Mouse (Mus musculus): Measurements from ENCODE around the gene Tmem130. TPM values are rescaled to one million over a fixed set of nuclear protein-coding genes. Genes with fewer than 3 reads are reported as not detected.
"Not testable (repeated sequence)": the region's sequence is repeated elsewhere in the genome, so short reads cannot be mapped to it uniquely, and the experiment has no call there.

The Tmem130 gene
- polyA plus RNA-seq, 1 experiment from 2014 or later, result 0.12 TPM

DNA sequence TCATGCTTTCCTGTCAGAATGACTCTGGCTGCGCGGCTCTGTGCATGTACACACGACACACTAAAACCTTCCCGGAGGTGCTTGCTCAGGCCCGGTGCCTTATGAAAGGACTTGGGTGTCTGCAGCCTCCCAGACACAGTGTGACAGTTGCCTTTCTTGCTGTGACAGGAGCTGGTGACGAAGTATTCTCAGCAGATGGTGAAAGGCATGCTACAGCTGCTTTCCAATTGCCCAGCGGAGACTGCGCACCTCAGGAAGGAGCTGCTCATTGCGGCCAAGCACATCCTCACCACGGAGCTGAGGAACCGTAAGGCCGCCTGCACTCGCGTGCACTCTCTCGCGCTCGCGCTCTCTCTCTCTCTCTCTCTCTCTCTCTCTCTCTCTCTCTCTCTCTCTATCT is 24.8 kb upstream of the Tmem130 start:
- ATAC-seq (ENCODE audit: insufficient read depth) (no peak), DNase-seq (no peak)
- no peak overlapping the region for H3K4me3 ChIP-seq (ENCODE audit: low read depth, low read length)
- H3K4me1 ChIP-seq (ENCODE audit: insufficient read depth), result no peaks in the 10 kb centered on the region
- no peaks in the 10 kb centered on the region for H3K9me3 ChIP-seq (ENCODE audit: low read depth, low read length)
- H3K36me3 ChIP-seq (ENCODE audit: insufficient read depth), result peaks cover 100% of the 10 kb centered on the region
- H3K4me2 ChIP-seq, result no peak overlapping the region
- no peaks in the 10 kb centered on the region for H3K27me3 ChIP-seq (ENCODE audit: insufficient read depth, low read length)
- H3K9ac ChIP-seq, result no peak overlapping the region
- 96% methylated on average over 18 of the region's 18 CpGs for WGBS
- no peak for TF ChIP-seq CTCF (IDR thresholded peaks at IDR 0.05; ENCODE audit: low read depth)
- no peak overlapping the region for H3K27ac ChIP-seq (ENCODE audit: low read depth)

DNA sequence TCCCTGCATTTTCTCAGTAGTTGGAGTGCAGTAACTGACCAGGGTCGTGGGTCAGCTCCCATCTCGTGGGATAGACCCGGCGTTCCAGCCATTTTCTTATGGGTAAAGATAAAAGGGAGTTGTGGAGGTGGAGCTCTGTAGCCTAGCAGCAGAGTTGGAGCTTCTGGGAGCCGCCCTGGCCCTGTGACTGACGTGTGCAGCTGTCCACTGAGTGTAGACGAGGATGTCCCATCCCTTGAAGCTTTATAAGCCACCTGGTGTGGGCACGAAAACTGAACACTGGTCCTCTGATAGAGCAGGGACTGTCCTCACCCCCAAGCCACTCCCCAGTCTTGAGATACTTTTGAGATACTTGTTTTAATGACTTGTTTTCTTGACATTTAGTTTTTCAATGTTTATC is 19.0 kb upstream of the Tmem130 start:
- Histone ChIP-seq H3K4me2 (no peak overlapping the region), H3K27me3 (ENCODE audit: insufficient read depth, low read length) (no peaks in the 10 kb centered on the region), H3K36me3 (ENCODE audit: insufficient read depth) (peaks cover 98% of the 10 kb centered on the region), H3K4me1 (ENCODE audit: insufficient read depth) (no peaks in the 10 kb centered on the region), H3K9me3 (ENCODE audit: low read depth, low read length) (no peaks in the 10 kb centered on the region), H3K27ac (ENCODE audit: low read depth) (no peak overlapping the region), H3K9ac (no peak overlapping the region), H3K4me3 (ENCODE audit: low read depth, low read length) (no peak overlapping the region)
- WGBS, result 76% methylated on average over 8 of the region's 8 CpGs
- TF ChIP-seq CTCF (IDR thresholded peaks at IDR 0.05; ENCODE audit: low read depth), result no peak
- DNase-seq (no peak), ATAC-seq (ENCODE audit: insufficient read depth) (no peak)

DNA sequence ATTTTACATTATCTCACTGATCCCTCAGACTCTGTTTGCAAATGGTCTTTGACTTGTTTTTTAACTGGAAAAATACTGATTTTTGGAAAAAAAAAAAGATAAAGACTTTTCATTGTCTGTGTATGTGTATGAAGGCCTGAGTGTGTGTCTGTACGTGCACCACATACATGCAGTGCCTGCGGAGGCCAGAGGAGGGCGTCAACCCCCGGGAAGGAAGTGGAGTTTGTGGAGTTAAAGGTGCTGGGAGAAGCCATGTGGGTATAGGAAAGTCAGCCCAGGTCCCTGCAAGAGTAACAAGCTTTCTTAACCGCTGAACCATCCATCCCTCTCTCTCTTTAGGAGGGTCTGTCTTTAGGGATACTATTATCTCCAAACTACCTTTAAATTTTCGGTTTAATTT is 11.6 kb upstream of the Tmem130 start:
- Histone ChIP-seq H3K27me3 (ENCODE audit: insufficient read depth, low read length) (no peaks in the 10 kb centered on the region), H3K36me3 (ENCODE audit: insufficient read depth) (peaks cover 67% of the 10 kb centered on the region), H3K9ac (no peak overlapping the region), H3K9me3 (ENCODE audit: low read depth, low read length) (no peaks in the 10 kb centered on the region), H3K4me1 (ENCODE audit: insufficient read depth) (no peaks in the 10 kb centered on the region), H3K4me2 (no peak overlapping the region), H3K27ac (ENCODE audit: low read depth) (no peak overlapping the region), H3K4me3 (ENCODE audit: low read depth, low read length) (no peak overlapping the region)
- DNase-seq (no peak), ATAC-seq (ENCODE audit: insufficient read depth) (no peak)
- 93% methylated on average over 6 of the region's 6 CpGs for WGBS
- TF ChIP-seq CTCF (IDR thresholded peaks at IDR 0.05; ENCODE audit: low read depth), result no peak

DNA sequence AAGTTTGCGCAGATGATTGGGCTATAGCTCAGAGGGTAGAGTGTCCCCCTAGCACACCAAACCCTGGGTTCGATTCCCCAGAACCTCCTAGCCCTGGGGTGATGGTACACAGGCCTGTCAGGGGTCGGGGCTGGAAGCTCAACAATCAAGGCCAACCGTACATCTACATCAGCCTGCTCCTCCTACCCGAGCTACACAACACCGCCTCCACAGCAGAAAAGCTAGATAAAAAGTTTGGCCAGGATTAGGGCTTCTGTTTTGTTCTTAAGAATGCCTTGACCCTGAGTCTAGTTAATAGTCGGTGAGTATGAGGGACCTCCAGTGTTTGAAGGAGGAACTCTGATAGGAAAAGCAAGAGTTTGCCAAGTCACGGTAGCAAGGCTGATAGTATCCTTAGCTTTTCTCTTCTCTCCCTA is 7.5 kb upstream of the Tmem130 start:
- Histone ChIP-seq H3K27me3 (ENCODE audit: insufficient read depth, low read length) (no peaks in the 10 kb centered on the region), H3K36me3 (ENCODE audit: insufficient read depth) (peaks cover 33% of the 10 kb centered on the region), H3K27ac (ENCODE audit: low read depth) (peak overlapping the region; percentile 93; the same call in 1 of the 2 replicates), H3K9me3 (ENCODE audit: low read depth, low read length) (no peaks in the 10 kb centered on the region), H3K4me3 (ENCODE audit: low read depth, low read length) (peak overlapping the region; percentile 94), H3K9ac (peak overlapping the region; percentile 95), H3K4me1 (ENCODE audit: insufficient read depth) (no peaks in the 10 kb centered on the region), H3K4me2 (peak overlapping the region; percentile 67)
- peak; percentile 11; the same call in 1 of the 2 replicates for ATAC-seq (ENCODE audit: insufficient read depth)
- DNase-seq, result peak; percentile 15
- TF ChIP-seq CTCF (IDR thresholded peaks at IDR 0.05; ENCODE audit: low read depth), result no peak
- 12% methylated on average over 8 of the region's 8 CpGs for whole genome bisulfite sequencing

DNA sequence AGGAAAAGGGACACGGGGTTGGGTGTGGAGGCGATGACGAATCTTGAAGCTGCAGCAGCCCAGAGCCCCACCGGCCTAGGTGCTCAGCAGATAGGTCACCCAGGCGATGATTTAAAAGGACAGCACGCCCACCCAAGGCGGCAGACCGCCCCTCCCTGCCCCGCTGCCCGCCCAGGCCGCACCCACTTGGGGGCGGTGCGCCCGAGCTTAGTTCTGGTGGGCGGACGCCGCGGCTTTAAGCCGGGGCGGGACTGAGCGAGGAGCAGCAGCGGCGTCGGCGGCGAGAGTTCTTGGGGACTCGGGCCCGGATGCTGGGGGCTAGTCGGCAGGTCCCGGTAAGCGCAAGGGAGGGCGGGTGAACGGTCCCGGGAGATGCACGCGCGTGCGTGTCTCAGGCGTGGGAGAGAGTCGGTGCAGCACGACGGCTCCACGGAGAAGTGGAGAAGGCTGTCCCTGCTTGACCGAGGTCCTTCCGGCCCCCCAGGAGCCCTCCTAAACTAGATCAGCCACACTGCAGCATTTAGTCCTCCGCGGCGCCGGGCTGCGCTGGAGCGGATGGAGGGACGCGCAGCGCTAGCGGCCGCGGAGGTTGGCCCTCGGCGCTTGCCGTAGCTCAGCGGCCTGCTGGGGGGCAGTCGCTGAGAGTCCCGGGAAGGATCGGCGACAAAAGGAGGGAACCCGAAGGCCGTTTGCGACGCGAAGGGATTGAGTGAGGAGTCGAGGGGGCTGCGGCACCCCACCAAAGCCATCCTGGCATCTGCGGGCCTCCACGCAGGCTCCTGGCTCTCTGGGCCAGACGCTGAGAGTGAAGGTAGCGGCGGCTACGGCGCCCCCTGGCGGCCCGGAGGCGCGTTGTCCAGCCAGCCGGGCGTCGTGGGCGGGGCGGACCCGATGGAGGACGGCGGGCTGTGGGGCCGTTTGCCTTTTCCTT is 6.6 kb upstream of the Tmem130 start:
- under 1% methylated on average over 91 of the region's 92 CpGs for WGBS
- peak; percentile 93 for ATAC-seq (ENCODE audit: insufficient read depth)

DNA sequence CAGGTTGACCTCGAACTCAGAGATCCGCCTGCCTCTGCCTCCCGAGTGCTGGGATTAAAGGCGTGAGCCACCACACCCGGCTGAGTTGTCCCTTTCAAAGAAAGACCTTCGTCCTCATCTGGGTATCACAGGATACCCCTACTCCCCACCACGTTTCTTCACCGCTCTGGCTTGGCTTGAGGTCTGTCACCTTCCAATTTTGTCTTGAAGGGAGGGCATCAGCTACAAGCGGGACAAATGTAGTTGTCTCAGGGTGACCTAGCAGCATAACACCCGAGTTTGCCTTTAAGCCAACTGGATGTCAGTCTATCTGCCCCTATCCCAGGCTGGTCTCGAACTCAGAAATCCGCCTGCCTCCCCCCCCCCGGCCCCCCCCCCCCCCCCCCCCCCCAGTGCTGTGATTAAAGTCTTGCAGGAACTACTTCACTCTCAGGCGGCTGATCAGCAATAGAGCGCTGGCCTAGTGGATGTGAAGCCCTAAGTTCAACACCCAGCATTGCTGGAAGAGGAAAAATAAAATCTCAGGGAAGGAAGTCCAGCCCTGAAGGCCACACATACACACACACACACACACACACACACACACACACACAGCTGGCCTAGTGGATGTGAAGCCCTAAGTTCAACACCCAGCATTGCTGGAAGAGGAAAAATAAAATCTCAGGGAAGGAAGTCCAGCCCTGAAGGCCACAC is 5.6 kb upstream of the Tmem130 start, which contains the start of gene Trrap:
Gene Trrap, plus strand, starts transcription at position 627 of the 693 bp plus-strand sequence.
- H3K4me1 ChIP-seq (ENCODE audit: insufficient read depth); DNase-seq; H3K27me3 ChIP-seq (ENCODE audit: insufficient read depth, low read length); H3K9me3 ChIP-seq (ENCODE audit: low read depth, low read length): not testable (repeated sequence)
- Histone ChIP-seq H3K4me2 (peak within 1 kb of the TSS; percentile 67), H3K27ac (ENCODE audit: low read depth) (peak within 1 kb of the TSS; percentile 93), H3K9ac (peak within 1 kb of the TSS; percentile 95), H3K36me3 (ENCODE audit: insufficient read depth) (peaks cover 22% of the 10 kb centered on the region), H3K4me3 (ENCODE audit: low read depth, low read length) (peak within 1 kb of the TSS; percentile 94)
- peak; percentile 29; the same call in 1 of the 2 replicates for ATAC-seq (ENCODE audit: insufficient read depth)
- WGBS, result 76% methylated on average over 14 of the region's 15 CpGs

More for the DNA sequence above, 6.6 kb upstream of the Tmem130 start:
- peak overlapping the region; percentile 94 for H3K4me3 ChIP-seq (ENCODE audit: low read depth, low read length)
- peak overlapping the region; percentile 95 for H3K9ac ChIP-seq
- H3K9me3 ChIP-seq (ENCODE audit: low read depth, low read length), result no peaks in the 10 kb centered on the region
- H3K4me2 ChIP-seq, result peak overlapping the region; percentile 67
- H3K36me3 ChIP-seq (ENCODE audit: insufficient read depth), result peaks cover 29% of the 10 kb centered on the region
- no peaks in the 10 kb centered on the region for H3K27me3 ChIP-seq (ENCODE audit: insufficient read depth, low read length)
- peak overlapping the region; percentile 93 for H3K27ac ChIP-seq (ENCODE audit: low read depth)
- DNase-seq, result peak; percentile 94
- no peaks in the 10 kb centered on the region for H3K4me1 ChIP-seq (ENCODE audit: insufficient read depth)
- peak; percentile 73 for TF ChIP-seq CTCF (IDR thresholded peaks at IDR 0.05; ENCODE audit: low read depth)

DNA sequence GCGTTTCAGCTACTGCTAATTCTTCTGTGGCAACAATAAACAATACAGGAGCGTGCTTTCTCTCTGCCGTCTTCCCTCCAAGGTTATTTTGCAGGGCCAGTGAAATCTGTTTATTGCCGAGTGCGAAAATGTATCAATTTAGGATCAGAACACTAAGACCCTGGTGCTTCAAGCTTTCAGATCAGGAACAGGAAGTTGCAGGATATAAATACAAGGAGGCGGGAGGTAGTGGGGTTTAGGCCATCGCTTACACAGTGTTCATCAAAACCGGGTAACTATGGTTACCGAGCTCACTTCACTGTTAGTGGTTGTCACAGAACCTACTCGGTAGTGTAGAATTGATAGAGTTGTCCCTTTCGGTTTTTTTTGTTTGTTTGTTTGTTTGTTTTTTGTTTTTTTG is 5.0 kb upstream of the Tmem130 start:
- Histone ChIP-seq H3K4me2 (no peak overlapping the region), H3K9me3 (ENCODE audit: low read depth, low read length) (no peaks in the 10 kb centered on the region), H3K27ac (ENCODE audit: low read depth) (no peak overlapping the region), H3K4me1 (ENCODE audit: insufficient read depth) (no peaks in the 10 kb centered on the region), H3K27me3 (ENCODE audit: insufficient read depth, low read length) (peaks cover 3% of the 10 kb centered on the region), H3K9ac (no peak overlapping the region), H3K36me3 (ENCODE audit: insufficient read depth) (peaks cover 17% of the 10 kb centered on the region), H3K4me3 (ENCODE audit: low read depth, low read length) (no peak overlapping the region)
- 72% methylated on average over 11 of the region's 11 CpGs for WGBS
- DNase-seq (peak; percentile 11), ATAC-seq (ENCODE audit: insufficient read depth) (no peak)
- no peak for TF ChIP-seq CTCF (IDR thresholded peaks at IDR 0.05; ENCODE audit: low read depth)
